ENCODE assay signal across 1 mouse cellular context in genomic region chr9:64172816-64173665, GRCm38 (mm10).
TF ChIP-seq lines count a peak whose summit lies in the region.

TSS of gene Zwilch (minus strand) at chr9:64173104.
TSS of gene Rpl4 (plus strand) at chr9:64173375.

TF ChIP-seq in CH12.LX, 34 proteins besides CTCF, POLR2A, EP300 and RAD21 (continued from another document):
- 0 out of 2 replicates have a peak, but pooled peaks have one; percentile 51 for TF ChIP-seq IRF4 (IDR thresholded peaks at IDR 0.05; ENCODE audit: low read depth, low read length)
- TF ChIP-seq KAT2A (IDR thresholded peaks at IDR 0.05; ENCODE audit: insufficient replicate concordance, low read length) = peak; percentile 99
- TF ChIP-seq NELFE (IDR thresholded peaks at IDR 0.05; ENCODE audit: low read depth, low read length) = peak; percentile 98
- TF ChIP-seq GABPA (IDR thresholded peaks at IDR 0.05; ENCODE audit: insufficient replicate concordance, low read depth, low read length) = no peak
- no peak for TF ChIP-seq USF1 (IDR thresholded peaks at IDR 0.05; ENCODE audit: low read depth, low read length)
- no peak for TF ChIP-seq JUN (IDR thresholded peaks at IDR 0.05; ENCODE audit: insufficient read depth, low read depth, low read length)
- TF ChIP-seq ZC3H11A (IDR thresholded peaks at IDR 0.05; ENCODE audit: low read depth, low read length) = no peak
- 0 out of 2 replicates have a peak, but pooled peaks have one; percentile 48 for TF ChIP-seq UBTF (IDR thresholded peaks at IDR 0.05; ENCODE audit: low read depth, low read length)
- TF ChIP-seq MAFK (IDR thresholded peaks at IDR 0.05; ENCODE audit: insufficient replicate concordance, low read length) = no peak
- TF ChIP-seq POLR2AphosphoS2 (IDR thresholded peaks at IDR 0.05; ENCODE audit: low read depth, low read length) = peak; percentile 96
- TF ChIP-seq MAZ (IDR thresholded peaks at IDR 0.05; ENCODE audit: low read depth, low read length) = peak; percentile 22; the same call in 1 of the 2 replicates
- TF ChIP-seq MEF2A (IDR thresholded peaks at IDR 0.05; ENCODE audit: borderline replicate concordance, low read depth, low read length) = no peak; the same call in none of the 2 replicates
- peak; percentile 87 for TF ChIP-seq HCFC1 (IDR thresholded peaks at IDR 0.05; ENCODE audit: low read depth, low read length)
- TF ChIP-seq MYC (IDR thresholded peaks at IDR 0.05; ENCODE audit: low read depth, low read length) = peak; percentile 97
- TF ChIP-seq CHD1 (IDR thresholded peaks at IDR 0.05; ENCODE audit: low read depth, low read length) = no peak
- peak; percentile 85 for TF ChIP-seq ELF1 (IDR thresholded peaks at IDR 0.05; ENCODE audit: low read depth, low read length)
- TF ChIP-seq RCOR1 (conservative IDR thresholded peaks at IDR 0.05; ENCODE audit: low read depth, low read length) = 0 out of 2 replicates have a peak, but pooled peaks have one; percentile 19
- no peak for TF ChIP-seq ETS1 (conservative IDR thresholded peaks at IDR 0.05; ENCODE audit: low read depth, low read length)
- TF ChIP-seq E2F4 (IDR thresholded peaks at IDR 0.05; ENCODE audit: insufficient replicate concordance, low read depth, low read length) = peak; percentile 93
- TF ChIP-seq TBP (conservative IDR thresholded peaks at IDR 0.05; ENCODE audit: low read depth, low read length) = peak; percentile 99
- TF ChIP-seq MAX (IDR thresholded peaks at IDR 0.05; ENCODE audit: low read length) = peak; percentile 91
- peak; percentile 87 for TF ChIP-seq MXI1 (IDR thresholded peaks at IDR 0.05; ENCODE audit: low read depth, low read length)
- TF ChIP-seq ZKSCAN1 (IDR thresholded peaks at IDR 0.05; ENCODE audit: borderline replicate concordance, low read depth, low read length) = no peak
- peak; percentile 76 for TF ChIP-seq ZMIZ1 (IDR thresholded peaks at IDR 0.05; ENCODE audit: low read depth, low read length)
- peak; percentile 95 for TF ChIP-seq TCF12 (IDR thresholded peaks at IDR 0.05; ENCODE audit: low read depth, low read length)
- TF ChIP-seq SMC3 (IDR thresholded peaks at IDR 0.05; ENCODE audit: low read depth, low read length) = no peak
- TF ChIP-seq NRF1 (IDR thresholded peaks at IDR 0.05; ENCODE audit: low read depth, low read length) = peak; percentile 33; the same call in 1 of the 2 replicates
